8 mouse cellular contexts compared by ENCODE assay signal in genomic region chr5:30887331-30887761, GRCm38 (mm10). TPM values are rescaled to one million over a fixed set of nuclear protein-coding genes. Genes with fewer than 3 reads are reported as not detected.
DNase-seq lines count a peak whose midpoint lies in the region; ATAC-seq and TF ChIP-seq lines count a peak whose summit lies in the region.

No protein-coding gene starts in this region.

- H3K27me3 ChIP-seq in intestine, postnatal 0 days (replicated peaks; ENCODE audit: control insufficient read depth, insufficient read depth, low read length) = no peaks in the 10 kb centered on the region
- H3K27me3 ChIP-seq in liver, embryonic 15.5 days = no peaks in the 10 kb centered on the region
- no peaks in the 10 kb centered on the region for H3K27me3 ChIP-seq in neural tube, embryonic 11.5 days (ENCODE audit: control insufficient read depth, insufficient read depth, low read length)
- H3K27me3 ChIP-seq in stomach, postnatal 0 days (ENCODE audit: control insufficient read depth, insufficient read depth, low read length) = no peaks in the 10 kb centered on the region

- peak overlapping the region; percentile 91 for H3K27ac ChIP-seq in intestine, postnatal 0 days (ENCODE audit: low read depth, low read length)
- peak overlapping the region; percentile 93 for H3K27ac ChIP-seq in liver, embryonic 15.5 days (replicated peaks)
- peak overlapping the region; percentile 77 for H3K27ac ChIP-seq in neural tube, embryonic 11.5 days (ENCODE audit: low read depth, low read length)
- H3K27ac ChIP-seq in stomach, postnatal 0 days (replicated peaks) = peak overlapping the region; percentile 97

- TF ChIP-seq EP300 in stomach, postnatal 0 days (optimal IDR thresholded peaks at IDR 0.05) = no peak

- under 1% methylated on average over 19 of the region's 19 CpGs for WGBS in intestine, postnatal 0 days
- WGBS in liver, embryonic 15.5 days (ENCODE audit: insufficient replicate concordance) = 0% methylated on average over 19 of the region's 19 CpGs
- under 1% methylated on average over 19 of the region's 19 CpGs for WGBS in neural tube, embryonic 11.5 days
- 0% methylated on average over 19 of the region's 19 CpGs for WGBS in stomach, postnatal 0 days

- TF ChIP-seq CTCF in intestine, postnatal 0 days (IDR thresholded peaks at IDR 0.05; ENCODE audit: low read depth) = 0 out of 2 replicates have a peak, but pooled peaks have one; percentile 8
- TF ChIP-seq CTCF in stomach, postnatal 0 days (IDR thresholded peaks at IDR 0.05; ENCODE audit: low read depth) = peak; percentile 1; the same call in 1 of the 2 replicates

- H3K36me3 ChIP-seq in intestine, postnatal 0 days (ENCODE audit: control insufficient read depth, insufficient read depth) = peaks cover 13% of the 10 kb centered on the region
- peaks cover 9% of the 10 kb centered on the region for H3K36me3 ChIP-seq in liver, embryonic 15.5 days (replicated peaks)
- peaks cover 7% of the 10 kb centered on the region; the same call in 1 of the 2 replicates for H3K36me3 ChIP-seq in neural tube, embryonic 11.5 days (ENCODE audit: control insufficient read depth, insufficient read depth, low read length)
- 0 out of 2 replicates have a peak, but pooled peaks cover 7% of the 10 kb centered on the region for H3K36me3 ChIP-seq in stomach, postnatal 0 days (ENCODE audit: control insufficient read depth, insufficient read depth, low read length)

- peak overlapping the region; percentile 91 for H3K4me2 ChIP-seq in intestine, postnatal 0 days (replicated peaks; ENCODE audit: low read depth)
- H3K4me2 ChIP-seq in liver, embryonic 15.5 days = peak overlapping the region; percentile 83
- peak overlapping the region; percentile 89 for H3K4me2 ChIP-seq in neural tube, embryonic 11.5 days (ENCODE audit: low read depth)
- H3K4me2 ChIP-seq in stomach, postnatal 0 days (replicated peaks; ENCODE audit: low read depth) = peak overlapping the region; percentile 94

- peak; percentile 50 for ATAC-seq in intestine, postnatal 0 days
- ATAC-seq in liver, embryonic 15.5 days (ENCODE audit: insufficient read depth) = peak; percentile 62
- ATAC-seq in neural tube, embryonic 11.5 days (ENCODE audit: insufficient read depth, low FRiP score, low TSS enrichment) = peak; percentile 52
- ATAC-seq in stomach, postnatal 0 days (ENCODE audit: low FRiP score, low TSS enrichment) = peak; percentile 51

- peak overlapping the region; percentile 68 for H3K9ac ChIP-seq in intestine, postnatal 0 days (ENCODE audit: low read depth, low read length)
- peak overlapping the region; percentile 77 for H3K9ac ChIP-seq in liver, embryonic 15.5 days
- H3K9ac ChIP-seq in neural tube, embryonic 11.5 days (ENCODE audit: low read length) = peak overlapping the region; percentile 61
- peak overlapping the region; percentile 78 for H3K9ac ChIP-seq in stomach, postnatal 0 days (ENCODE audit: low read length)

- H3K4me1 ChIP-seq in intestine, postnatal 0 days (replicated peaks; ENCODE audit: control insufficient read depth, insufficient read depth, low read length) = no peaks in the 10 kb centered on the region
- peaks cover 50% of the 10 kb centered on the region for H3K4me1 ChIP-seq in liver, embryonic 15.5 days (replicated peaks)
- peaks cover 10% of the 10 kb centered on the region for H3K4me1 ChIP-seq in neural tube, embryonic 11.5 days (ENCODE audit: control insufficient read depth, insufficient read depth, low read length)
- no peaks in the 10 kb centered on the region; the same call in 1 of the 2 replicates for H3K4me1 ChIP-seq in stomach, postnatal 0 days (replicated peaks; ENCODE audit: control insufficient read depth, insufficient read depth)

- peak; percentile 46 for DNase-seq in right cerebral cortex, adult 18-20 months
- no peak for DNase-seq in right cerebral cortex, adult 2 months (ENCODE audit: low spot score in 2 of 2)
- DNase-seq in cerebellum, postnatal 14 days = peak; percentile 80
- DNase-seq in gastrocnemius, postnatal 25 days = peak; percentile 67
- peak; percentile 82 for DNase-seq in neural tube, embryonic 11.5 days (ENCODE audit: low spot score)
- DNase-seq in stomach, postnatal 0 days (ENCODE audit: low spot score) = peak; percentile 64

- H3K4me3 ChIP-seq in intestine, postnatal 0 days (ENCODE audit: low read depth, low read length) = peak overlapping the region; percentile 62
- peak overlapping the region; percentile 84 for H3K4me3 ChIP-seq in liver, embryonic 15.5 days (replicated peaks)
- peak overlapping the region; percentile 78 for H3K4me3 ChIP-seq in neural tube, embryonic 11.5 days (ENCODE audit: low read depth, low read length)
- peak overlapping the region; percentile 81 for H3K4me3 ChIP-seq in stomach, postnatal 0 days (ENCODE audit: low read depth, low read length)

- H3K9me3 ChIP-seq in intestine, postnatal 0 days (ENCODE audit: control insufficient read depth) = no peaks in the 10 kb centered on the region
- H3K9me3 ChIP-seq in liver, embryonic 15.5 days (replicated peaks) = no peaks in the 10 kb centered on the region
- no peaks in the 10 kb centered on the region for H3K9me3 ChIP-seq in neural tube, embryonic 11.5 days (ENCODE audit: control insufficient read depth, low read length)
- H3K9me3 ChIP-seq in stomach, postnatal 0 days (ENCODE audit: control insufficient read depth, low read length) = no peaks in the 10 kb centered on the region

RNA-seq across cellular contexts. Expression of gene Agbl5, which starts 1.1 kb away (rescaled TPM):
- total RNA-seq in gastrocnemius, postnatal 25 days (2021) = 1 to 10 TPM; 2.0 to 2.5 TPM
- 5.5 and 6.5 TPM in 2 replicates for polyA plus RNA-seq in intestine, postnatal 0 days (2015; fragmentation: Nextera tagmentation; extraction: Ambion mirVana)
- 4.8 and 5.7 TPM in 2 replicates for polyA plus RNA-seq in liver, embryonic 15.5 days (2015; fragmentation: Nextera tagmentation; extraction: Ambion mirVana)
- 23.2 and 25.3 TPM in 2 replicates for polyA plus RNA-seq in neural tube, embryonic 11.5 days (2014; fragmentation: Nextera tagmentation; extraction: Ambion mirVana)
- polyA plus RNA-seq in stomach, postnatal 0 days (2015; fragmentation: Nextera tagmentation; extraction: Ambion mirVana) = 6.9 and 9.1 TPM in 2 replicates

RNA-seq across cellular contexts. Expression of gene Tmem214, which starts 19.5 kb away (rescaled TPM):
- 10 to 100 TPM; 25.2 to 35.0 TPM for total RNA-seq in gastrocnemius, postnatal 25 days (2021)
- 46.1 and 47.6 TPM in 2 replicates for polyA plus RNA-seq in intestine, postnatal 0 days (2015; fragmentation: Nextera tagmentation; extraction: Ambion mirVana)
- 42.8 and 44.0 TPM in 2 replicates for polyA plus RNA-seq in liver, embryonic 15.5 days (2015; fragmentation: Nextera tagmentation; extraction: Ambion mirVana)
- 42.1 and 47.3 TPM in 2 replicates for polyA plus RNA-seq in neural tube, embryonic 11.5 days (2014; fragmentation: Nextera tagmentation; extraction: Ambion mirVana)
- 57.3 and 58.7 TPM in 2 replicates for polyA plus RNA-seq in stomach, postnatal 0 days (2015; fragmentation: Nextera tagmentation; extraction: Ambion mirVana)

RNA-seq across cellular contexts. Expression of gene Ost4, which starts 20.2 kb away (rescaled TPM):
- 100 to 1,000 TPM; 103 to 117 TPM for total RNA-seq in gastrocnemius, postnatal 25 days (2021)
- polyA plus RNA-seq in intestine, postnatal 0 days (2015; fragmentation: Nextera tagmentation; extraction: Ambion mirVana) = 458 and 495 TPM in 2 replicates
- 312 and 329 TPM in 2 replicates for polyA plus RNA-seq in liver, embryonic 15.5 days (2015; fragmentation: Nextera tagmentation; extraction: Ambion mirVana)
- polyA plus RNA-seq in neural tube, embryonic 11.5 days (2014; fragmentation: Nextera tagmentation; extraction: Ambion mirVana) = 354 and 368 TPM in 2 replicates
- polyA plus RNA-seq in stomach, postnatal 0 days (2015; fragmentation: Nextera tagmentation; extraction: Ambion mirVana) = 368 and 397 TPM in 2 replicates

RNA-seq across cellular contexts. Expression of gene Emilin1, which starts 25.9 kb away (rescaled TPM):
- total RNA-seq in gastrocnemius, postnatal 25 days (2021) = 10 to 100 TPM in 1 of 2 experiments, 1 to 10 TPM in 1; 9.3 to 10.9 TPM
- polyA plus RNA-seq in intestine, postnatal 0 days (2015; fragmentation: Nextera tagmentation; extraction: Ambion mirVana) = 63.2 and 63.7 TPM in 2 replicates
- polyA plus RNA-seq in liver, embryonic 15.5 days (2015; fragmentation: Nextera tagmentation; extraction: Ambion mirVana) = 37.6 and 46.8 TPM in 2 replicates
- 59.7 and 69.8 TPM in 2 replicates for polyA plus RNA-seq in neural tube, embryonic 11.5 days (2014; fragmentation: Nextera tagmentation; extraction: Ambion mirVana)
- polyA plus RNA-seq in stomach, postnatal 0 days (2015; fragmentation: Nextera tagmentation; extraction: Ambion mirVana) = 85.6 and 97.0 TPM in 2 replicates

RNA-seq across cellular contexts. Expression of gene Khk, which starts 33.9 kb away (rescaled TPM):
- 10 to 100 TPM; 25.2 to 34.5 TPM for total RNA-seq in gastrocnemius, postnatal 25 days (2021)
- 89.6 and 97.9 TPM in 2 replicates for polyA plus RNA-seq in intestine, postnatal 0 days (2015; fragmentation: Nextera tagmentation; extraction: Ambion mirVana)
- 33.1 and 35.9 TPM in 2 replicates for polyA plus RNA-seq in liver, embryonic 15.5 days (2015; fragmentation: Nextera tagmentation; extraction: Ambion mirVana)
- polyA plus RNA-seq in neural tube, embryonic 11.5 days (2014; fragmentation: Nextera tagmentation; extraction: Ambion mirVana) = 7.9 and 9.6 TPM in 2 replicates
- polyA plus RNA-seq in stomach, postnatal 0 days (2015; fragmentation: Nextera tagmentation; extraction: Ambion mirVana) = 28.4 and 33.6 TPM in 2 replicates

Comparison
In these comparisons a context has a peak if more than half of its experiments do, and no peak if none do; other contexts are left out.
1. DNase-seq: peak in right cerebral cortex, adult 18-20 months (single experiment), cerebellum, postnatal 14 days (2 of 2), gastrocnemius, postnatal 25 days (single experiment), neural tube, embryonic 11.5 days (single experiment) and stomach, postnatal 0 days (single experiment); none in right cerebral cortex, adult 2 months (0 of 2).
2. Peak in every context shown above with its lines, with median percentiles within 50 percentile points of each other: ATAC-seq, H3K27ac ChIP-seq, H3K4me2 ChIP-seq, H3K4me3 ChIP-seq and H3K9ac ChIP-seq.